Mouse (Mus musculus): Measurements from ENCODE around the gene Vmn2r62. TPM values are rescaled to one million over a fixed set of nuclear protein-coding genes. Genes with fewer than 3 reads are reported as not detected.
"Not testable (repeated sequence)": the region's sequence is repeated elsewhere in the genome, so short reads cannot be mapped to it uniquely, and the experiment has no call there.

Vmn2r62 gene
- not detected for total RNA-seq (2021)
- long read RNA-seq, experiment 1, result 0 reads
- long read RNA-seq, experiment 2, result 0 reads

GRCm38 (mm10) chr7:42793425-42793824 is at the start of gene Vmn2r62:
Gene Vmn2r62 (minus strand): TSS chr7:42793525.
- not testable (repeated sequence) for DNase-seq (ENCODE audit: low spot score in 2 of 2)

- not testable (repeated sequence) for DNase-seq (ENCODE audit: low spot score in 2 of 2)
These were observed 45.0 kb upstream of the Vmn2r62 start for GRCm38 (mm10) chr7:42838366-42838765.

- DNase-seq (ENCODE audit: low spot score in 2 of 2), result no peak
These were observed 38.9 kb upstream of the Vmn2r62 start for GRCm38 (mm10) chr7:42832221-42832620.

GRCm38 (mm10) chr7:42749836-42750235 is 43.5 kb downstream of the Vmn2r62 start:
- DNase-seq (ENCODE audit: low spot score in 2 of 2), result no peak

GRCm38 (mm10) chr7:42738536-42739210 is 54.7 kb downstream of the Vmn2r62 start:
- DNase-seq (ENCODE audit: low spot score in 2 of 2), result no peak

GRCm38 (mm10) chr7:42726917-42727316 is 66.4 kb downstream of the Vmn2r62 start, which contains the start of gene Gm17067:
Gene Gm17067 (minus strand): TSS chr7:42727017.
- not testable (repeated sequence) for DNase-seq (ENCODE audit: low spot score in 2 of 2)

Other genes with a start within 250 kb of the Vmn2r62 start
- gene Gm21028, start 214.9 kb downstream of the Vmn2r62 start, total RNA-seq (2021), result not detected
- gene Zfp977, start 201.0 kb downstream of the Vmn2r62 start, total RNA-seq (2021), result 1 to 10 TPM; 1.1 to 2.0 TPM
- 1 to 10 TPM; 2.7 to 2.9 TPM for gene Zfp976, start 150.9 kb downstream of the Vmn2r62 start, total RNA-seq (2021)
- 1 to 10 TPM; 7.1 to 7.2 TPM for gene Zfp975, start 100.8 kb downstream of the Vmn2r62 start, total RNA-seq (2021)
- not detected for gene Gm17067, start 66.5 kb downstream of the Vmn2r62 start, total RNA-seq (2021)
- under 1 TPM; 0.09 to 0.16 TPM for gene Gm2381, start 73.7 kb upstream of the Vmn2r62 start, total RNA-seq (2021)
- not detected for gene Vmn2r63, start 140.3 kb upstream of the Vmn2r62 start, total RNA-seq (2021)
- gene Gm9268, start 225.2 kb upstream of the Vmn2r62 start, total RNA-seq (2021), result not detected

All from left cerebral cortex, adult 18-20 months (tissue).